Mouse (Mus musculus): Measurements from ENCODE around the gene Homez. TPM values are rescaled to one million over a fixed set of nuclear protein-coding genes. Genes with fewer than 3 reads are reported as not detected.

The Homez gene
- polyA plus RNA-seq, 1 experiment from 2014 or later = 19.9 TPM

- under 1% methylated on average over 61 of the region's 72 CpGs for WGBS
Measured at GRCm38 (mm10) chr14:54876539-54877047, 5.8 kb upstream of the Homez start.

GRCm38 (mm10) chr14:54875844-54876538 lies 5.2 kb upstream of the Homez start:
- peak; percentile 91 for DNase-seq (ENCODE audit: low spot score, missing footprints)
- 3% methylated on average over 34 of the region's 36 CpGs for WGBS

More at GRCm38 (mm10) chr14:54876539-54877047, 5.8 kb upstream of the Homez start:
- peaks cover 7% of the 10 kb centered on the region for H3K4me1 ChIP-seq (ENCODE audit: control insufficient read depth, insufficient read depth, low read length)
- peak overlapping the region; percentile 65 for H3K4me3 ChIP-seq (ENCODE audit: low read depth, low read length)
- ATAC-seq (ENCODE audit: low FRiP score) (peak; percentile 91), DNase-seq (ENCODE audit: low spot score, missing footprints) (peak; percentile 99)
- H3K9ac ChIP-seq (ENCODE audit: low read length) = peak overlapping the region; percentile 88
- H3K36me3 ChIP-seq (ENCODE audit: control insufficient read depth, insufficient read depth, low read length) = no peaks in the 10 kb centered on the region
- peaks cover 7% of the 10 kb centered on the region for H3K27me3 ChIP-seq (ENCODE audit: control insufficient read depth, insufficient read depth, low read length)
- no peaks in the 10 kb centered on the region for H3K9me3 ChIP-seq (ENCODE audit: control insufficient read depth, low read length)
- peak overlapping the region; percentile 71 for H3K27ac ChIP-seq (ENCODE audit: low read depth, low read length)
- H3K4me2 ChIP-seq = peak overlapping the region; percentile 99

GRCm38 (mm10) chr14:54874165-54874564 lies 3.4 kb upstream of the Homez start:
- no peak overlapping the region for H3K27ac ChIP-seq (ENCODE audit: low read depth, low read length)
- no peaks in the 10 kb centered on the region for H3K9me3 ChIP-seq (ENCODE audit: control insufficient read depth, low read length)
- no peak overlapping the region for H3K9ac ChIP-seq (ENCODE audit: low read length)
- DNase-seq (ENCODE audit: low spot score, missing footprints) (no peak), ATAC-seq (ENCODE audit: low FRiP score) (no peak)
- no peak overlapping the region for H3K4me3 ChIP-seq (ENCODE audit: low read depth, low read length)
- peaks cover 7% of the 10 kb centered on the region for H3K27me3 ChIP-seq (ENCODE audit: control insufficient read depth, insufficient read depth, low read length)
- no peak overlapping the region for H3K4me2 ChIP-seq
- H3K36me3 ChIP-seq (ENCODE audit: control insufficient read depth, insufficient read depth, low read length) = no peaks in the 10 kb centered on the region
- 87% methylated on average over 3 of the region's 3 CpGs for WGBS
- H3K4me1 ChIP-seq (ENCODE audit: control insufficient read depth, insufficient read depth, low read length) = peaks cover 7% of the 10 kb centered on the region

More at GRCm38 (mm10) chr14:54875844-54876538, 5.2 kb upstream of the Homez start:
- peak overlapping the region; percentile 71 for H3K27ac ChIP-seq (ENCODE audit: low read depth, low read length)
- peak overlapping the region; percentile 65 for H3K4me3 ChIP-seq (ENCODE audit: low read depth, low read length)
- peak overlapping the region; percentile 99 for H3K4me2 ChIP-seq
- peaks cover 7% of the 10 kb centered on the region for H3K4me1 ChIP-seq (ENCODE audit: control insufficient read depth, insufficient read depth, low read length)
- H3K9me3 ChIP-seq (ENCODE audit: control insufficient read depth, low read length) = no peaks in the 10 kb centered on the region
- H3K27me3 ChIP-seq (ENCODE audit: control insufficient read depth, insufficient read depth, low read length) = peaks cover 7% of the 10 kb centered on the region
- peak overlapping the region; percentile 88 for H3K9ac ChIP-seq (ENCODE audit: low read length)
- ATAC-seq (ENCODE audit: low FRiP score) = peak; percentile 60
- no peaks in the 10 kb centered on the region for H3K36me3 ChIP-seq (ENCODE audit: control insufficient read depth, insufficient read depth, low read length)

GRCm38 (mm10) chr14:54868026-54868425 lies 2.7 kb downstream of the Homez start:
- Histone ChIP-seq H3K4me3 (ENCODE audit: low read depth, low read length) (no peak overlapping the region), H3K4me1 (ENCODE audit: control insufficient read depth, insufficient read depth, low read length) (0 out of 2 replicates have a peak, but pooled peaks cover 3% of the 10 kb centered on the region), H3K9me3 (ENCODE audit: control insufficient read depth, low read length) (no peaks in the 10 kb centered on the region), H3K9ac (ENCODE audit: low read length) (no peak overlapping the region), H3K4me2 (no peak overlapping the region), H3K27me3 (ENCODE audit: control insufficient read depth, insufficient read depth, low read length) (no peaks in the 10 kb centered on the region), H3K27ac (ENCODE audit: low read depth, low read length) (no peak overlapping the region), H3K36me3 (ENCODE audit: control insufficient read depth, insufficient read depth, low read length) (no peaks in the 10 kb centered on the region)
- 84% methylated on average over 4 of the region's 4 CpGs for WGBS
- no peak for ATAC-seq (ENCODE audit: low FRiP score)
- no peak for DNase-seq (ENCODE audit: low spot score, missing footprints)

GRCm38 (mm10) chr14:54866936-54867335 lies 3.8 kb downstream of the Homez start:
- ATAC-seq (ENCODE audit: low FRiP score) = no peak
- peak; percentile 84 for DNase-seq (ENCODE audit: low spot score, missing footprints)
- Histone ChIP-seq H3K9ac (ENCODE audit: low read length) (no peak overlapping the region), H3K4me3 (ENCODE audit: low read depth, low read length) (no peak overlapping the region), H3K27ac (ENCODE audit: low read depth, low read length) (no peak overlapping the region), H3K36me3 (ENCODE audit: control insufficient read depth, insufficient read depth, low read length) (no peaks in the 10 kb centered on the region), H3K4me2 (no peak overlapping the region), H3K9me3 (ENCODE audit: control insufficient read depth, low read length) (no peaks in the 10 kb centered on the region), H3K4me1 (ENCODE audit: control insufficient read depth, insufficient read depth, low read length) (0 out of 2 replicates have a peak, but pooled peaks cover 3% of the 10 kb centered on the region), H3K27me3 (ENCODE audit: control insufficient read depth, insufficient read depth, low read length) (no peaks in the 10 kb centered on the region)
- 63% methylated on average over 5 of the region's 5 CpGs for WGBS

GRCm38 (mm10) chr14:54866268-54866667 lies 4.5 kb downstream of the Homez start:
- no peak overlapping the region for H3K27ac ChIP-seq (ENCODE audit: low read depth, low read length)
- no peak overlapping the region for H3K9ac ChIP-seq (ENCODE audit: low read length)
- 76% methylated on average over 3 of the region's 3 CpGs for WGBS
- H3K27me3 ChIP-seq (ENCODE audit: control insufficient read depth, insufficient read depth, low read length) = no peaks in the 10 kb centered on the region
- ATAC-seq (ENCODE audit: low FRiP score) (no peak), DNase-seq (ENCODE audit: low spot score, missing footprints) (peak; percentile 54)
- no peaks in the 10 kb centered on the region for H3K36me3 ChIP-seq (ENCODE audit: control insufficient read depth, insufficient read depth, low read length)
- no peak overlapping the region for H3K4me2 ChIP-seq
- 0 out of 2 replicates have a peak, but pooled peaks cover 3% of the 10 kb centered on the region for H3K4me1 ChIP-seq (ENCODE audit: control insufficient read depth, insufficient read depth, low read length)
- H3K9me3 ChIP-seq (ENCODE audit: control insufficient read depth, low read length) = no peaks in the 10 kb centered on the region
- H3K4me3 ChIP-seq (ENCODE audit: low read depth, low read length) = no peak overlapping the region

GRCm38 (mm10) chr14:54865626-54866025 lies 5.1 kb downstream of the Homez start:
- no peak for ATAC-seq (ENCODE audit: low FRiP score)
- Histone ChIP-seq H3K9me3 (ENCODE audit: control insufficient read depth, low read length) (no peaks in the 10 kb centered on the region), H3K27me3 (ENCODE audit: control insufficient read depth, insufficient read depth, low read length) (no peaks in the 10 kb centered on the region), H3K36me3 (ENCODE audit: control insufficient read depth, insufficient read depth, low read length) (no peaks in the 10 kb centered on the region), H3K9ac (ENCODE audit: low read length) (no peak overlapping the region), H3K27ac (ENCODE audit: low read depth, low read length) (no peak overlapping the region), H3K4me2 (no peak overlapping the region), H3K4me3 (ENCODE audit: low read depth, low read length) (no peak overlapping the region), H3K4me1 (ENCODE audit: control insufficient read depth, insufficient read depth, low read length) (0 out of 2 replicates have a peak, but pooled peaks cover 3% of the 10 kb centered on the region)
- WGBS = 89% methylated on average over 5 of the region's 5 CpGs
- DNase-seq (ENCODE audit: low spot score, missing footprints) = peak; percentile 78

GRCm38 (mm10) chr14:54864313-54865036 lies 6.3 kb downstream of the Homez start:
- Histone ChIP-seq H3K27me3 (ENCODE audit: control insufficient read depth, insufficient read depth, low read length) (no peaks in the 10 kb centered on the region), H3K36me3 (ENCODE audit: control insufficient read depth, insufficient read depth, low read length) (no peaks in the 10 kb centered on the region), H3K4me1 (ENCODE audit: control insufficient read depth, insufficient read depth, low read length) (0 out of 2 replicates have a peak, but pooled peaks cover 3% of the 10 kb centered on the region), H3K4me2 (peak overlapping the region; percentile 74), H3K27ac (ENCODE audit: low read depth, low read length) (peak overlapping the region; percentile 74; the same call in 1 of the 2 replicates), H3K9me3 (ENCODE audit: control insufficient read depth, low read length) (no peaks in the 10 kb centered on the region), H3K9ac (ENCODE audit: low read length) (peak overlapping the region; percentile 60), H3K4me3 (ENCODE audit: low read depth, low read length) (peak overlapping the region; percentile 86)
- WGBS = 16% methylated on average over 21 of the region's 21 CpGs
- ATAC-seq (ENCODE audit: low FRiP score) = peak; percentile 34
- no peak for DNase-seq (ENCODE audit: low spot score, missing footprints)

Measured in midbrain, embryonic 11.5 days (tissue).